Mouse (Mus musculus) urinary bladder, postnatal 10 days (tissue): Measurements from ENCODE around the gene Erc2.

Experiments
- DNase-seq: peaks from one replicate; pipeline ENCODE4 v3.0.0; 2022; ENCODE audit warnings: low spot score

Erc2 gene

GRCm38 (mm10) chr14:27667016-27667852 lies 45.0 kb downstream of the Erc2 start:
- DNase-seq: no peak

DNA sequence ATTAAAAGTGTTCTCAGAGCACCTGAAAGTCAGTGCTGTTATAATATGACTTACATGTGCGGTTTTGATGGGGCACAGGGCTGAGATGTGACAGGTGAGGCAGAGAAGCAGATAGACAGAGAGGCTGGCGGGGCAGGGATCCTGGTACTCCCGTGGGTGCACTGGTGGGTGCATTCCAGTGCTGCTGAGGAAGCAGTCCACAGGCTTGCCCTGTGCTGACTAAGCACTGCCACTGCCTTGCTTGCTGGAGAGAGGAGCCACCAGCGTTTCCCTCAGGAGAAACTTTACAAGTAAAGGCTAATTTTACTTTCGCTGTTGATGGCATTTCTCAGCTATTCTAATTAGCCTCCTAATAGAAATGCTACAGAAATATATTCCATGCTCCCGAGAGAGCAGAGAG lies 45.9 kb downstream of the Erc2 start:
- DNase-seq: no peak

GRCm38 (mm10) chr14:27669939-27670338 lies 47.7 kb downstream of the Erc2 start:
- DNase-seq: no peak

- DNase-seq: no peak
Measured at GRCm38 (mm10) chr14:27672761-27673160, 50.5 kb downstream of the Erc2 start.

DNA sequence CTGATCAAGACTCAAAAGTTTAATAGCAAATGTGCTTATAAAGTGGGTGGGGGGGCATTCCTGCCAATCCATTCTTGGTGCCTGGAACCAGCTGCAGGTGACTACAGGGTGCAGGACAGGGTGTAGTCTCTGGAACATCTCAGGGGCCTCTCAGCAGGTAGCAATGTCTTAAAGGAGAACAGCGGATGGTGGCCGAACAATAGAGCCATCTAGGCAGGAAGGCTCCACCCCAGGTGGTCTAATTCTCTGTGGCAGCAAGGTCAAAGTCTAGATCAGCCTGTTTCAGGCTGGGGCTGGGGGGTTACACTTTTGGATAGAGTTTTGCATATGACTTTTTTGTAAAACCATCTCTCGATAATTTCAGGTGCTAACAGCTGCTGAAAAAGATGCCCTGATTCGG lies 51.9 kb downstream of the Erc2 start:
- no peak for DNase-seq

DNA sequence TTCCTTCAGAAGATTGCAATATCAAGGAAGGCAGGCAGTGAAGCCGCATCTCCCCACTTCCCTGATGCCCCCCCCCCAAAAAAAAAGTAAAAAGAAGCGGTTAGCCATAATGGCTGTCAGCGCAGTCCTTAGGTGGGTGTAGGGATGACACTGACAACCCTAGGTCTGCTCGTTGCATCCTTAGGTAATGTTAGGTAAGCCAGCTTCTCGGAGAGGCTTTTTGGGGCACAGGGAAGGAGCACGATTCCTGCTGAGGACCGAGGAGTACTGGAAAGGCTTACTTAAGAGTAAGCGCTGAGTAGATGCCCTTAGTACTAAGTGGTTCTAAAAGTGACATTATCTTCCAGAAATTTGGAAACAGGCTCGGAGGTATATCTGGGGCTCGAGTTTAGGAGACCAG lies 52.3 kb downstream of the Erc2 start:
- DNase-seq: no peak

DNA sequence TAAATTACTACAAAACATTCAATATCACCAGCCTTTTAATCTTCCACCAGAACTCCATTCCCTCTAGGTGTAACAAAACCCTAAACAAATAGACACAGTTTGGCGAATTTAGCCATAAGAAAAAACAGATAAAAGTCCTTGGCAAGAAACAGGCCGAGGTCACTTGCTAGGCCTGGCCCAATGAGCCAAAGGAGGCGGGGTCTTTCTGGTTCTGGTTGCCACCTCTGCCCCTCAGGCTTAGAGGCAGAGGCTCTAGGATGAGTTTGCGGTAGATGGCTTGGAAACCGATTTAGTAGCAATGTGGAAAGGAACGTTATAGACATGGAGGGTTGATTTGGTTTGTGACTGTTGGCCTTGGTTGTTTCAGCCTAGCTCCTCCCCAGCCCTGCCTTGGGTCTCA lies 52.8 kb downstream of the Erc2 start:
- no peak for DNase-seq

DNA sequence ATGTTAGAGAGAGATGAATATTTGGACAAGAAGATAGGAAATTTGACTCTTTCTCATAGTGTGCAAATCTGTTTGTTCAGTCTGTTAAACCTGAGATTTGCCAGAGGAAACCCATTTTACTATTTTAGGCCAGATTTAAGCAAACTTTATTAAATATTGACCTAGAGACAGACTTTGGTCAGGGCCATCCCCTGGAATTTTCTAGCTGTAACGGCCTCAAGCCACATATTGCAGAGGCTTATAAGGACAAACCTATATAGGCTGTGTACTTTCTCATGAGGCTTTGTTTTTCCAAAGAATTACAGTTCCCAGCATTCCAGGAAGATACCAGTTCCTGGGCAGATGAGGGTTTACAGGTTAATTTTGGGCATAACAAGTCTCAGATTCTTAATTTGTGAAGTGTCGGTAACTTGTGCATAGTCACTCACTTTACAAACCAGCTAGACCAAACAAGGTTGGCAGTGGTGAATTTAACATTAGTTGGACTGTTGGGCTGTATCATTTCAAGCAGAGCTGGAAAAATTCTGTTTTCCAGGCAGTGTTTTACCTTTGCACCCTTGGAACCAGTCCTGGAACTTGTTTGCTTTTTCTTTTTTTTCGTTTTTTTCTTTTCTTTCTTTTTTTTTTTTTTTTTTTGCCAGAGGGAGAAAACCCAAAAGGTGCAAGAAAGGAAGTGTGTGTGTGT lies 60.3 kb downstream of the Erc2 start:
- DNase-seq: no peak

GRCm38 (mm10) chr14:27695781-27696180 lies 73.6 kb downstream of the Erc2 start:
- no peak for DNase-seq

DNA sequence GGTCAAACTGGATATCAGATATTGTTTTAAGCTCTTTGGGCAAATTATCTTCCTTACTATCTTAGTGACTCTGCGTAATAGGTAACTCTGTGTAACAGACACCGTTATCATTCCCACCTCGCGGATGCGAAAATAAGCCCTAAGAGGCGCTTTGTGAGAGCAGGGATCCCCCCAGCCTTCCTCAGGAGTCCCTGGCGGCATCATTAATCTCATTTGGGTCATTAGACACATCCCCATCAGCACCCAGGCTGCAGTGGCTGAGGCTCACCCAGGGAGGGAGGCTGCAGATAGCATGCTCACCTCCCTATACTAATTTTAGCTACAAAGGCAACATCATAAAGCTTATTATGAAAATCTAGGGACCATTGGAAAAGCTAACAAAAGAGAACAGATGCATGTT lies 95.1 kb downstream of the Erc2 start:
- DNase-seq: no peak

GRCm38 (mm10) chr14:27719601-27720000 lies 97.4 kb downstream of the Erc2 start:
- no peak for DNase-seq

GRCm38 (mm10) chr14:27720944-27721343 lies 98.7 kb downstream of the Erc2 start:
- no peak for DNase-seq

GRCm38 (mm10) chr14:27721759-27722158 lies 99.5 kb downstream of the Erc2 start:
- DNase-seq: no peak

- DNase-seq: no peak
Measured at GRCm38 (mm10) chr14:27727541-27727940, 105.3 kb downstream of the Erc2 start.

DNA sequence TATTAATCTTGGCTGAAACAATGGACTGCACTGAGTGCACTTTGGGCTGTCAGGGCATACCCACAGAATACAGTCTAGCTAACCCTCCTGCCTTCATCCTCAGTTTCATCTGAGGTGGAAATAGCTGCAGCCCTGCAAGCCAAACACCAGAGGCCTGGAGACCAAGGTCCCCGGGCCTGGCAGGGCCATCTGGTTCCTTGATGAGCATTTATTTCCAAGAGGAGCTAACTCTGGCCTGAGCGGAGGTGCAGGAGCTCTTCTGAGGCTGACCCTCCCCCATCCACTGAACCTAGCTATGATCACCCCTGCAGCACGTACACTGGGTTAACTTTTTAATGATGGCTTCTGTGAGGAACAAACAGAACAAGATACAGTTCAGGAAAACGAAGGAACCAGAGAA lies 108.9 kb downstream of the Erc2 start:
- DNase-seq: no peak

- no peak for DNase-seq
Measured at GRCm38 (mm10) chr14:27739436-27739835, 117.2 kb downstream of the Erc2 start.

DNA sequence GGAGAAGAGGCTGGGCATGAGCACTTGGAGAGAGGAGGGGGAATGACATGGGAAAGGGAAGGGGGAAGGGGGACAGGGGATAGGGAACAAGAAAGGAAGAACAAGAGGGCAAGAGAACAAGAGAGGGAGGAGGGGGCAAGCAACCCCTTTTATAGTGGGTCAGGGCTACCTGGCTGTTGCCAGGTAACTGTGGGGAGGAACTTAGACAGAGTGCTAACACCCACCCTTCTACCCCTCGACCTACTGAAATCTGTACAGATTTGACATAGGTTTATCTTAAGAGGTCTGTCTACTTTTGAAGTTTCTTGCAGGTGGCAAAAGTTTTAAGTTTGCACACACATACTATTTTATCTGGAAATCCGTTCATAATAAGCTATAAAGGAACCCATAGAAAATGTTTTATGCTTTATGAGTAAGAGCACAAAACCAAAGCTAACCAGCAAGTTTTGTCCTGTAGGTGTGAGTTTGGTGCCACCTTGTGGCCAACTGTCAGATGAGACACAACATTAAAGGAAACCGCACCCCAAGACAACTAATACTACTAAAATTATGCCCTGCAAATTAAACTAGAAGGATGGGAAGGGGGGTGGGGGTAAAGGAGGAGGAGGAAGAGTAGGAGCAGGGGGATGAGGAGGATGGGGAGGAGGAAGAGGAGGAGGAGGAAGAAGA lies 119.2 kb downstream of the Erc2 start:
- DNase-seq: no peak

GRCm38 (mm10) chr14:27754340-27754739 lies 132.1 kb downstream of the Erc2 start:
- DNase-seq: no peak

DNA sequence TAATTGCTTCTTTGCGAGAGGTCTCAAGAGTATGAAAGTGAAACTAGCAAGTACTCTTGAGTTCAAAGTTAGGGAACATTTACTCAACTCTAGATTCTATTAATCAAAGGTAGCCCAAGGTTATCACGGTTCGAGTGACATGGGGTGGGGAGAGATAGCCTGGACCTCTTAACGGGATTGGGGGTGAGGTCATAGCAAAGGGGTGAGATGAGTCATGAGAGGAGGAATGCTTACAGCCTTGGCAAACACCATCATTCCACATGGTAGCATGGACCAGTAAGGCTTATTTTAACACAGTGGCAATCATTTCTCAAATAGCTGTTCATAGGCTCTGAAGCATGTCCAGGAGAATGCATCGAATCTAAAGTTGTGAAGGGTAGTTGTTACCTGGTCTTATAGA lies 134.7 kb downstream of the Erc2 start:
- DNase-seq: no peak

DNA sequence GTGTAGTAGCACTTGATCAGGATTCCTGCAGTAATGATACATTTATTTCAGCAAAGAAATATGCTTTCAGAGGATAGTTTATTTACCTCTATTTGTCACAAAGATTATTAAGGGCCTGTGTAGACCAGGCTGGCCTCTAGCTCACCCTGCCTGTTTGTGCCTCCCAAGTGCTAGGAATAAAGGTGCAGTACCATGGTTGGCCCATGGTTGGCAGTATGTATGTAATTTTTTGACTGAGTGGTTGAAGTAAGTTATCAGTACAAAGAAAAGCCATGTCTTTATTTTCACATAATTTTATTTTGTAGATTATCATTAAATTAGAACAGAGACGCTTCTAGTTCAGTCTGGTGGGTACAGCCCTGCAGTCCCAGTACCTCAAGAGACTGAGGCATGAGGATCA lies 136.0 kb downstream of the Erc2 start:
- no peak for DNase-seq

DNA sequence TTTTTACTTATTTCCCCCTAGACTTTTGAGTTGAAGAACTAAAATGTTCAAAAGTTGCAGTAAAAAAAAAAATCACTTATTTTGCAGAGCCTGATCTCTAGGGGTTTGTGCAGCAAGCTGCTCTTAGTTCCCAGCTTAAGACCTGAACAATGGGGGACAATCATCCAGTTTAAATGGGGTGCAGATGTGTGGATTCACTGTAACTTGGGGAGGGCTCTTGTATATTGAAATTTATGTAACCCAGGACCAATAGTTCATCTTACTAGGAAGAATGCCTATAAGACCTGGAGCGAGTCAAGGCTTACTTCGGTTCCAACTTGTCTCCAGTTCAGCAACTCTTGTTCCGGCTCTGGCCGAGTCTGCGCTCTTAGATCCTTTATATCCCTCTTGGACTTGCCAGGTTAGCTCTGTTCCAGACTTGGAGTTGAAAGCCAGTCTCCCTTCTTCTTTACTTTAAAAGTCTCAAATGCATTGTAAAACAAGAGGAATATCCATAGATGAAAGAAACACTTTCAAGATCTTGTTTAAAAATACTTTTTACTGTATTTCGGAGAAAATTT lies 136.9 kb downstream of the Erc2 start:
- no peak for DNase-seq

GRCm38 (mm10) chr14:27759982-27760381 lies 137.8 kb downstream of the Erc2 start:
- no peak for DNase-seq

DNA sequence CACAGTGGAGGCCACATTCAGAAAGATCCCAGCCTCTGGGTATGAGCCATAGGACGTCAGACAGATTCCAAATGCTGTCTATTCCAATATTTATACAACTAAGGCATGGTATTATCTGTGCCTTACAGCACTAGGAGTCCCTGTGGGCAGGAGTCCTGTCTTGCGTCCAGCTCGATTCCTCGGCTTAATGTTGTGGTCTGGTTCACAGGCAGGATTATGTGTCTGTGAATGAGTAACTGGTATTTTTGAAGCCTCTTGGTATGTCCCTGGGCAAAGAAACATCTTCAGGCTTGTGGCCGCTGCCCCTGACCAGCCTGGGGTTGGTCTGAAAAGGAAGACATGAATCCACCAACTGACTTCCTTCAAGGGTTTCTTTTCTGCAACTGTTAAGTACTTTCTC lies 153.1 kb downstream of the Erc2 start:
- DNase-seq: no peak
